Mouse (Mus musculus) CH12.LX (cell line): ENCODE measurements at regions not wholly inside any gene's neighbourhood (a gene's known extent, or its start where the extent isn't known, plus 50 kb on each side); places are given as distances from the start of the nearest gene placed in this dataset.

Experiments used
- DNase-seq: peaks from one replicate; pipeline ENCODE4 v3.0.0-alpha.2; 2013; ENCODE audit errors: extremely low read depth
- H3K27ac ChIP-seq: 2 replicates; pipeline ENCODE4 v1.5.1; 2012; ENCODE audit warnings: low read depth, mild to moderate bottlenecking, control low read depth, moderate library complexity; ENCODE audit not compliant: insufficient read depth
- H3K27me3 ChIP-seq: replicated peaks from 2 replicates; pipeline ENCODE3; 2012; ENCODE audit warnings: inconsistent platforms
- H3K36me3 ChIP-seq, 2 experiments: replicated peaks in 1 of 2; 2 replicates each; pipeline versions ENCODE3 to v1.6.1; 2012; ENCODE audit warnings: inconsistent platforms in 1 of 2, low read length in 1 of 2, mild to moderate bottlenecking in 1 of 2, mixed read lengths in 1 of 2, moderate library complexity in 1 of 2; ENCODE audit not compliant: control insufficient read depth in 1 of 2, insufficient read depth in 1 of 2
- H3K4me1 ChIP-seq, 2 experiments: 2 replicates each; pipeline ENCODE4 v1.6.1; 2012; ENCODE audit warnings: inconsistent platforms in 1 of 2, moderate library complexity in 1 of 2; ENCODE audit not compliant: insufficient read depth in 2 of 2, control insufficient read depth in 1 of 2
- H3K4me2 ChIP-seq: 2 replicates; pipeline ENCODE4 v1.6.1; 2012; ENCODE audit warnings: low read depth, mild to moderate bottlenecking, control low read depth; ENCODE audit not compliant: poor library complexity, insufficient read depth, severe bottlenecking
- H3K4me3 ChIP-seq, 3 experiments: fragments of 150-350 bp in 1 of 3; sonication (generic) in 1 of 3; replicated peaks in 1 of 3; 2 replicates each; pipeline versions ENCODE3 to v1.5.1; 2011 to 2012; ENCODE audit warnings: low read depth in 2 of 3, low read length in 2 of 3, mild to moderate bottlenecking in 2 of 3, moderate library complexity in 2 of 3, control low read depth in 1 of 3, improper control_type of control experiment in 1 of 3, inconsistent platforms in 1 of 3, mixed read lengths in 1 of 3; ENCODE audit not compliant: poor library complexity in 1 of 3
- H3K79me2 ChIP-seq: replicated peaks from 2 replicates; pipeline ENCODE4 v1.6.1; 2012; ENCODE audit warnings: mild to moderate bottlenecking, moderate library complexity; ENCODE audit not compliant: control insufficient read depth, poor library complexity, insufficient read depth, severe bottlenecking; ENCODE audit errors: extremely low read depth
- H3K9ac ChIP-seq: 2 replicates; pipeline ENCODE4 v1.6.1; 2012; ENCODE audit warnings: low read depth, mild to moderate bottlenecking, control low read depth, moderate library complexity; ENCODE audit not compliant: insufficient read depth
- H3K9me3 ChIP-seq: replicated peaks from 2 replicates; pipeline ENCODE3; 2012; ENCODE audit warnings: low read length, inconsistent platforms, mixed read lengths
- BHLHE40 ChIP-seq: IDR thresholded peaks from 2 replicates; pipeline ENCODE4 v1.6.1; 2011; ENCODE audit warnings: mild to moderate bottlenecking, low read depth, low read length, improper control_type of control experiment
- ELF1 ChIP-seq: IDR thresholded peaks from 2 replicates; pipeline ENCODE4 v1.6.1; 2014; ENCODE audit warnings: low read depth, mild to moderate bottlenecking, inconsistent platforms, low read length, improper control_type of control experiment
- EP300 ChIP-seq: IDR thresholded peaks from 2 replicates; pipeline ENCODE4 v1.6.1; 2011; ENCODE audit warnings: low read length, improper control_type of control experiment
- ETS1 ChIP-seq: conservative IDR thresholded peaks from 2 replicates; pipeline ENCODE4 v1.6.1; 2012; ENCODE audit warnings: low read depth, mild to moderate bottlenecking, inconsistent platforms, low read length, improper control_type of control experiment, moderate library complexity
- GABPA ChIP-seq: IDR thresholded peaks from 2 replicates; pipeline ENCODE4 v1.6.1; 2012; ENCODE audit warnings: low read depth, low read length, improper control_type of control experiment, inconsistent platforms; ENCODE audit not compliant: insufficient replicate concordance
- HCFC1 ChIP-seq: IDR thresholded peaks from 2 replicates; pipeline ENCODE4 v1.6.1; 2012; ENCODE audit warnings: low read depth, mild to moderate bottlenecking, inconsistent platforms, low read length, improper control_type of control experiment
- JUN ChIP-seq: IDR thresholded peaks from 2 replicates; pipeline ENCODE4 v1.6.1; 2011; ENCODE audit warnings: low read depth, mild to moderate bottlenecking, low read length, improper control_type of control experiment, moderate library complexity; ENCODE audit not compliant: insufficient read depth
- KAT2A ChIP-seq: IDR thresholded peaks from 2 replicates; pipeline ENCODE4 v1.6.1; 2012; ENCODE audit warnings: low read length, improper control_type of control experiment, inconsistent platforms; ENCODE audit not compliant: insufficient replicate concordance
- MAX ChIP-seq: IDR thresholded peaks from 2 replicates; pipeline ENCODE4 v1.6.1; 2011; ENCODE audit warnings: low read length, improper control_type of control experiment
- MEF2A ChIP-seq: IDR thresholded peaks from 2 replicates; pipeline ENCODE4 v1.6.1; 2014; ENCODE audit warnings: low read depth, mild to moderate bottlenecking, inconsistent platforms, low read length, improper control_type of control experiment, borderline replicate concordance
- PAX5 ChIP-seq: IDR thresholded peaks from 2 replicates; pipeline ENCODE4 v1.6.1; 2012; ENCODE audit warnings: low read length, inconsistent platforms, mixed read lengths
- POLR2A ChIP-seq: IDR thresholded peaks from 2 replicates; pipeline ENCODE4 v1.6.1; 2011; ENCODE audit warnings: low read depth, mild to moderate bottlenecking, improper control_type of control experiment, low read length
- RAD21 ChIP-seq: IDR thresholded peaks from 2 replicates; pipeline ENCODE4 v1.6.1; 2011; ENCODE audit warnings: low read depth, mild to moderate bottlenecking, low read length, improper control_type of control experiment, moderate library complexity
- RCOR1 ChIP-seq: conservative IDR thresholded peaks from 2 replicates; pipeline ENCODE4 v1.6.1; 2012; ENCODE audit warnings: low read depth, mild to moderate bottlenecking, inconsistent platforms, low read length, improper control_type of control experiment
- SIN3A ChIP-seq: IDR thresholded peaks from 2 replicates; pipeline ENCODE4 v1.6.1; 2012; ENCODE audit warnings: low read length, improper control_type of control experiment, inconsistent platforms
- SMC3 ChIP-seq: IDR thresholded peaks from 2 replicates; pipeline ENCODE4 v1.6.1; 2011; ENCODE audit warnings: low read depth, low read length, improper control_type of control experiment
- TBP ChIP-seq: conservative IDR thresholded peaks from 2 replicates; pipeline ENCODE4 v1.6.1; 2011; ENCODE audit warnings: low read depth, low read length, improper control_type of control experiment
- TCF12 ChIP-seq: IDR thresholded peaks from 2 replicates; pipeline ENCODE4 v1.6.1; 2014; ENCODE audit warnings: low read depth, mild to moderate bottlenecking, inconsistent platforms, low read length, improper control_type of control experiment
- UBTF ChIP-seq: IDR thresholded peaks from 2 replicates; pipeline ENCODE4 v1.6.1; 2012; ENCODE audit warnings: low read depth, mild to moderate bottlenecking, inconsistent platforms, low read length, improper control_type of control experiment, moderate library complexity
- USF1 ChIP-seq: IDR thresholded peaks from 2 replicates; pipeline ENCODE4 v1.6.1; 2014; ENCODE audit warnings: low read depth, mild to moderate bottlenecking, inconsistent platforms, low read length, improper control_type of control experiment
- ZC3H11A ChIP-seq: IDR thresholded peaks from 2 replicates; pipeline ENCODE4 v1.6.1; 2012; ENCODE audit warnings: low read depth, mild to moderate bottlenecking, inconsistent platforms, low read length, improper control_type of control experiment
- ZKSCAN1 ChIP-seq: IDR thresholded peaks from 2 replicates; pipeline ENCODE4 v1.6.1; 2012; ENCODE audit warnings: low read depth, inconsistent platforms, low read length, improper control_type of control experiment, borderline replicate concordance
- ZMIZ1 ChIP-seq: IDR thresholded peaks from 2 replicates; pipeline ENCODE4 v1.6.1; 2012; ENCODE audit warnings: low read depth, mild to moderate bottlenecking, inconsistent platforms, low read length, improper control_type of control experiment
- dilution Hi-C: fragments of 300-500 bp; cut with MboI; formaldehyde crosslinking; loops from 2 replicates; pipeline ENCODE4 v1.14.3; 2020; ENCODE audit warnings: low sequenced_read_pairs; ENCODE audit not compliant: extremely low pct_unique_long_range_greater_than_20kb, extremely low pct_ligation_motif_present
- in situ Hi-C: fragments of 300-500 bp; cut with MboI; formaldehyde crosslinking; loops from 3 replicates; pipeline ENCODE4 v1.14.3; 2019; ENCODE audit warnings: low sequenced_read_pairs, low pct_ligation_motif_present, low pct_unique_long_range_greater_than_20kb, mixed read lengths

GRCm38 (mm10) chr16:74520501-74520900, 108.9 kb upstream of the Robo2 start (continued):
- TF ChIP-seq MAX (no peak), GABPA (no peak)

GRCm38 (mm10) chr16:74517888-74518287, 106.3 kb upstream of the Robo2 start:
- Histone ChIP-seq H3K4me3 (no peak overlapping the region), H3K9ac (no peak overlapping the region), H3K79me2 (no peaks in the 10 kb centered on the region), H3K9me3 (peaks cover 27% of the 10 kb centered on the region), H3K36me3 (no peaks in the 10 kb centered on the region), H3K4me2 (no peak overlapping the region), H3K27me3 (no peaks in the 10 kb centered on the region), H3K27ac (no peak overlapping the region), H3K4me1 (no peaks in the 10 kb centered on the region)
- in situ Hi-C loops, result no loop called here
- no peak for TF ChIP-seq SIN3A
- no peak for TF ChIP-seq UBTF
- no peak for TF ChIP-seq RAD21
- TF ChIP-seq ZKSCAN1, result no peak
- no peak for TF ChIP-seq TBP
- DNase-seq, result no peak
- dilution Hi-C loops, result no loop called here

DNA sequence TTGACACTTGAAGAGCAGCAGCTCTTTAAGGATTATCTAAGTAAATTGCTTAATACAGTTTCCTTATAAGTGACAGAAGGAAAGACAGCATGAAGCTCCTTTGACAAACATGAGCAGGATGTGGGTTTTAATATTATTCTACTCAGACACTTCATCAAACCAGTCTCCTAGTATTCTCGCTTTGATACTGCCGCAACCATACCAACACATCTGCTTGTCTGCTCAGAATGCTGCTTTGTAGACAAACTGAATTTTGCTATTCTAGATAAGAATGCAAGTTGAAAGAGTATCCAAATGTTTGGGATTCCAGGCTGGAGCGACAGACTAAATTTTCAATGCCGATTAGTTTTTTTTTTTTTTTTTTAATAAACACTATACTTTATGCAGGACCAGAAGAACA, 105.7 kb upstream of the Robo2 start:
- in situ Hi-C loops, result no loop called here

More for the DNA sequence above, 105.7 kb upstream of the Robo2 start:
- Histone ChIP-seq H3K36me3 (no peaks in the 10 kb centered on the region), H3K4me3 (no peak overlapping the region), H3K4me1 (no peaks in the 10 kb centered on the region), H3K4me2 (no peak overlapping the region), H3K27ac (no peak overlapping the region), H3K79me2 (no peaks in the 10 kb centered on the region), H3K27me3 (no peaks in the 10 kb centered on the region), H3K9me3 (peaks cover 30% of the 10 kb centered on the region), H3K9ac (no peak overlapping the region)
- dilution Hi-C loops, result no loop called here
- TF ChIP-seq SIN3A (no peak), KAT2A (no peak), USF1 (no peak), PAX5 (no peak), GABPA (no peak), POLR2A (no peak), HCFC1 (no peak), SMC3 (no peak), EP300 (no peak), UBTF (no peak), ETS1 (no peak), BHLHE40 (no peak), MAX (no peak), JUN (no peak), RCOR1 (no peak), ZMIZ1 (no peak), ZC3H11A (no peak), MEF2A (no peak), TCF12 (no peak), ELF1 (no peak)
- DNase-seq, result no peak
